Mouse (Mus musculus): ENCODE data around the gene Gm11232. TPM values are rescaled to one million over a fixed set of nuclear protein-coding genes. Genes with fewer than 3 reads are reported as not detected.

Gm11232 gene
- not detected in 2 replicates for polyA plus RNA-seq (2015; fragmentation: Nextera tagmentation; extraction: Ambion mirVana)

- 73% methylated on average over 2 of the region's 2 CpGs for WGBS
These were observed at the start of gene Gm11232 for GRCm38 (mm10) chr4:71757865-71758264. Gene Gm11232, minus strand, starts transcription at chr4:71757965.

GRCm38 (mm10) chr4:71805977-71806534, 48.3 kb upstream of the Gm11232 start:
- H3K27ac ChIP-seq (replicated peaks), result no peak overlapping the region
- no peaks in the 10 kb centered on the region for H3K9me3 ChIP-seq (replicated peaks)
- no peak overlapping the region for H3K4me3 ChIP-seq (replicated peaks)
- peak; percentile 86 for ATAC-seq (ENCODE audit: insufficient number of reproducible peaks, low FRiP score, low TSS enrichment, low read depth)
- no peaks in the 10 kb centered on the region for H3K36me3 ChIP-seq
- H3K4me2 ChIP-seq (replicated peaks), result no peak overlapping the region
- H3K27me3 ChIP-seq, result no peaks in the 10 kb centered on the region
- WGBS, result 54% methylated on average over 2 of the region's 2 CpGs
- H3K9ac ChIP-seq, result no peak overlapping the region
- no peaks in the 10 kb centered on the region for H3K4me1 ChIP-seq

More at GRCm38 (mm10) chr4:71757865-71758264, at the start of gene Gm11232:
- H3K9ac ChIP-seq, result no peak within 1 kb of the TSS
- H3K36me3 ChIP-seq, result no peaks in the 10 kb centered on the region
- no peaks in the 10 kb centered on the region for H3K4me1 ChIP-seq
- no peaks in the 10 kb centered on the region for H3K9me3 ChIP-seq (replicated peaks)
- no peak within 1 kb of the TSS for H3K4me2 ChIP-seq (replicated peaks)
- no peak within 1 kb of the TSS for H3K27ac ChIP-seq (replicated peaks)
- ATAC-seq (ENCODE audit: insufficient number of reproducible peaks, low FRiP score, low TSS enrichment, low read depth), result no peak
- no peaks in the 10 kb centered on the region for H3K27me3 ChIP-seq
- no peak within 1 kb of the TSS for H3K4me3 ChIP-seq (replicated peaks)

GRCm38 (mm10) chr4:71765529-71765928, 7.8 kb upstream of the Gm11232 start:
- no peak for ATAC-seq (ENCODE audit: insufficient number of reproducible peaks, low FRiP score, low TSS enrichment, low read depth)
- WGBS, result 63% methylated on average over 1 of the region's 1 CpGs
- Histone ChIP-seq H3K9ac (no peak overlapping the region), H3K4me1 (no peaks in the 10 kb centered on the region), H3K36me3 (no peaks in the 10 kb centered on the region), H3K27me3 (no peaks in the 10 kb centered on the region), H3K9me3 (replicated peaks) (no peaks in the 10 kb centered on the region), H3K4me2 (replicated peaks) (no peak overlapping the region), H3K4me3 (replicated peaks) (no peak overlapping the region), H3K27ac (replicated peaks) (no peak overlapping the region)

- no peaks in the 10 kb centered on the region for H3K36me3 ChIP-seq
- H3K27me3 ChIP-seq, result no peaks in the 10 kb centered on the region
- ATAC-seq (ENCODE audit: insufficient number of reproducible peaks, low FRiP score, low TSS enrichment, low read depth), result peak; percentile 73
- H3K27ac ChIP-seq (replicated peaks), result no peak overlapping the region
- no peaks in the 10 kb centered on the region for H3K9me3 ChIP-seq (replicated peaks)
- H3K9ac ChIP-seq, result no peak overlapping the region
- H3K4me1 ChIP-seq, result no peaks in the 10 kb centered on the region
- no peak overlapping the region for H3K4me3 ChIP-seq (replicated peaks)
- WGBS, result 51% methylated on average over 3 of the region's 3 CpGs
- no peak overlapping the region for H3K4me2 ChIP-seq (replicated peaks)
These were observed 7.3 kb upstream of the Gm11232 start for GRCm38 (mm10) chr4:71765071-71765470.

- H3K36me3 ChIP-seq, result no peaks in the 10 kb centered on the region
- 68% methylated on average over 11 of the region's 11 CpGs for WGBS
- no peak for ATAC-seq (ENCODE audit: insufficient number of reproducible peaks, low FRiP score, low TSS enrichment, low read depth)
These were observed 1.1 kb downstream of the Gm11232 start for GRCm38 (mm10) chr4:71756441-71757221.

GRCm38 (mm10) chr4:71745741-71746140, 12.0 kb downstream of the Gm11232 start:
- ATAC-seq (ENCODE audit: insufficient number of reproducible peaks, low FRiP score, low TSS enrichment, low read depth), result no peak

More at GRCm38 (mm10) chr4:71756441-71757221, 1.1 kb downstream of the Gm11232 start:
- no peaks in the 10 kb centered on the region for H3K27me3 ChIP-seq
- H3K9ac ChIP-seq, result no peak overlapping the region
- H3K9me3 ChIP-seq (replicated peaks), result no peaks in the 10 kb centered on the region
- H3K4me1 ChIP-seq, result no peaks in the 10 kb centered on the region
- H3K4me3 ChIP-seq (replicated peaks), result no peak overlapping the region
- no peak overlapping the region for H3K4me2 ChIP-seq (replicated peaks)
- H3K27ac ChIP-seq (replicated peaks), result no peak overlapping the region

GRCm38 (mm10) chr4:71736529-71736928, 21.2 kb downstream of the Gm11232 start:
- no peak for ATAC-seq (ENCODE audit: insufficient number of reproducible peaks, low FRiP score, low TSS enrichment, low read depth)
- no peak overlapping the region for H3K4me3 ChIP-seq (replicated peaks)

More at GRCm38 (mm10) chr4:71745741-71746140, 12.0 kb downstream of the Gm11232 start:
- Histone ChIP-seq H3K4me2 (replicated peaks) (no peak overlapping the region), H3K36me3 (no peaks in the 10 kb centered on the region), H3K4me1 (no peaks in the 10 kb centered on the region), H3K4me3 (replicated peaks) (no peak overlapping the region), H3K27ac (replicated peaks) (no peak overlapping the region), H3K9me3 (replicated peaks) (no peaks in the 10 kb centered on the region), H3K9ac (no peak overlapping the region), H3K27me3 (no peaks in the 10 kb centered on the region)
- WGBS, result 42% methylated on average over 1 of the region's 1 CpGs

GRCm38 (mm10) chr4:71735261-71735660, 22.5 kb downstream of the Gm11232 start:
- WGBS, result 62% methylated on average over 3 of the region's 3 CpGs

More at GRCm38 (mm10) chr4:71736529-71736928, 21.2 kb downstream of the Gm11232 start:
- Histone ChIP-seq H3K4me1 (no peaks in the 10 kb centered on the region), H3K4me2 (replicated peaks) (no peak overlapping the region), H3K27me3 (no peaks in the 10 kb centered on the region), H3K27ac (replicated peaks) (no peak overlapping the region), H3K36me3 (no peaks in the 10 kb centered on the region), H3K9ac (no peak overlapping the region), H3K9me3 (replicated peaks) (no peaks in the 10 kb centered on the region)

GRCm38 (mm10) chr4:71729401-71729800, 28.4 kb downstream of the Gm11232 start:
- Histone ChIP-seq H3K9me3 (replicated peaks) (no peaks in the 10 kb centered on the region), H3K9ac (no peak overlapping the region), H3K4me3 (replicated peaks) (no peak overlapping the region), H3K27ac (replicated peaks) (no peak overlapping the region), H3K4me1 (no peaks in the 10 kb centered on the region), H3K36me3 (no peaks in the 10 kb centered on the region), H3K4me2 (replicated peaks) (no peak overlapping the region), H3K27me3 (no peaks in the 10 kb centered on the region)
- ATAC-seq (ENCODE audit: insufficient number of reproducible peaks, low FRiP score, low TSS enrichment, low read depth), result no peak

More at GRCm38 (mm10) chr4:71735261-71735660, 22.5 kb downstream of the Gm11232 start:
- Histone ChIP-seq H3K4me1 (no peaks in the 10 kb centered on the region), H3K36me3 (no peaks in the 10 kb centered on the region), H3K27ac (replicated peaks) (no peak overlapping the region), H3K4me2 (replicated peaks) (no peak overlapping the region), H3K9ac (no peak overlapping the region), H3K4me3 (replicated peaks) (no peak overlapping the region), H3K9me3 (replicated peaks) (no peaks in the 10 kb centered on the region), H3K27me3 (no peaks in the 10 kb centered on the region)
- ATAC-seq (ENCODE audit: insufficient number of reproducible peaks, low FRiP score, low TSS enrichment, low read depth), result no peak

- Histone ChIP-seq H3K4me1 (no peaks in the 10 kb centered on the region), H3K9me3 (replicated peaks) (no peaks in the 10 kb centered on the region), H3K4me3 (replicated peaks) (no peak overlapping the region), H3K27me3 (no peaks in the 10 kb centered on the region), H3K27ac (replicated peaks) (no peak overlapping the region), H3K36me3 (no peaks in the 10 kb centered on the region), H3K4me2 (replicated peaks) (no peak overlapping the region), H3K9ac (no peak overlapping the region)
- WGBS, result 27% methylated on average over 2 of the region's 2 CpGs
- ATAC-seq (ENCODE audit: insufficient number of reproducible peaks, low FRiP score, low TSS enrichment, low read depth), result no peak
These were observed 30.2 kb downstream of the Gm11232 start for GRCm38 (mm10) chr4:71727611-71728010.

GRCm38 (mm10) chr4:71727056-71727455, 30.7 kb downstream of the Gm11232 start:
- 69% methylated on average over 4 of the region's 4 CpGs for whole genome bisulfite sequencing
- no peaks in the 10 kb centered on the region for H3K27me3 ChIP-seq
- no peak overlapping the region for H3K27ac ChIP-seq (replicated peaks)
- no peak overlapping the region for H3K4me3 ChIP-seq (replicated peaks)
- H3K36me3 ChIP-seq, result no peaks in the 10 kb centered on the region
- H3K9me3 ChIP-seq (replicated peaks), result no peaks in the 10 kb centered on the region
- no peak overlapping the region for H3K9ac ChIP-seq
- H3K4me2 ChIP-seq (replicated peaks), result no peak overlapping the region
- no peaks in the 10 kb centered on the region for H3K4me1 ChIP-seq
- ATAC-seq (ENCODE audit: insufficient number of reproducible peaks, low FRiP score, low TSS enrichment, low read depth), result no peak
